Comparison of ENCODE assay signal across 23 mouse cellular contexts in genomic region chrX:129756606-129757005, GRCm38 (mm10). TPM values are rescaled to one million over a fixed set of nuclear protein-coding genes. Genes with fewer than 3 reads are reported as not detected.
A peak's percentile ranks its signal among the peaks of the same experiment; 100 is the strongest.
DNase-seq lines count a peak whose midpoint lies in the region; ATAC-seq and TF ChIP-seq lines count a peak whose summit lies in the region.
"Had no signal": no experiment of that assay in that cellular context is flagged by ENCODE, and none has a peak within 500 bp of the region (broad histone marks: within the 10 kb centered on the region; RNA-seq: fewer than 3 reads in every experiment).

No protein-coding gene starts in this region.

- TF ChIP-seq EP300 in lung, postnatal 0 days (IDR thresholded peaks at IDR 0.05) = no peak

- H3K4me1 ChIP-seq in liver, adult 2 months (ENCODE audit: control insufficient read depth, insufficient read depth, low read length) = peaks cover 4% of the 10 kb centered on the region; the same call in 1 of the 2 replicates
- no peaks in the 10 kb centered on the region for H3K4me1 ChIP-seq in liver, embryonic 11.5 days (replicated peaks; ENCODE audit: control insufficient read depth, insufficient read depth, low read length)
- H3K4me1 ChIP-seq in lung, embryonic 16.5 days (replicated peaks; ENCODE audit: control insufficient read depth, insufficient read depth, low read length) = no peaks in the 10 kb centered on the region
- H3K4me1 ChIP-seq in lung, postnatal 0 days (ENCODE audit: insufficient read depth, low read depth, low read length) = no peaks in the 10 kb centered on the region
- H3K4me1 ChIP-seq: embryonic facial prominence, embryonic 10.5 days; embryonic facial prominence, embryonic 12.5 days; forebrain, embryonic 13.5 days; forebrain, embryonic 15.5 days had no signal

- H3K4me3 ChIP-seq in liver, adult 2 months (ENCODE audit: insufficient read depth, low read depth, low read length) = no peak overlapping the region
- no peak overlapping the region for H3K4me3 ChIP-seq in liver, embryonic 11.5 days (ENCODE audit: low read depth, low read length)
- H3K4me3 ChIP-seq in lung, embryonic 16.5 days (ENCODE audit: low read length) = no peak overlapping the region
- no peak overlapping the region for H3K4me3 ChIP-seq in lung, postnatal 0 days (ENCODE audit: low read depth, low read length)
- H3K4me3 ChIP-seq: embryonic facial prominence, embryonic 10.5 days; embryonic facial prominence, embryonic 12.5 days; forebrain, embryonic 13.5 days; forebrain, embryonic 15.5 days had no signal

- no peaks in the 10 kb centered on the region; the same call in 1 of the 2 replicates for H3K79me2 ChIP-seq in liver, adult 2 months (ENCODE audit: control insufficient read depth, insufficient read depth, low read length)

- TF ChIP-seq CTCF in liver, adult 2 months (IDR thresholded peaks at IDR 0.05; ENCODE audit: low read depth, low read length) = no peak
- no peak for TF ChIP-seq CTCF in lung, postnatal 0 days (IDR thresholded peaks at IDR 0.05)

- no peaks in the 10 kb centered on the region for H3K27me3 ChIP-seq in liver, adult 2 months (ENCODE audit: control insufficient read depth, insufficient read depth, low read length)
- H3K27me3 ChIP-seq in liver, embryonic 11.5 days (replicated peaks; ENCODE audit: control insufficient read depth, insufficient read depth, low read length) = no peaks in the 10 kb centered on the region
- no peaks in the 10 kb centered on the region for H3K27me3 ChIP-seq in lung, embryonic 16.5 days (ENCODE audit: control insufficient read depth, insufficient read depth, low read depth, low read length)
- H3K27me3 ChIP-seq in lung, postnatal 0 days (replicated peaks; ENCODE audit: insufficient read depth, low read length) = no peaks in the 10 kb centered on the region
- H3K27me3 ChIP-seq: embryonic facial prominence, embryonic 12.5 days; forebrain, embryonic 13.5 days; forebrain, embryonic 15.5 days had no signal

- DNase-seq in liver, adult 2 months (ENCODE audit: extremely low read depth, low read depth, low spot score) = peak; percentile 67
- DNase-seq in liver, embryonic 11.5 days (ENCODE audit: low spot score) = no peak
- no peak for DNase-seq in lung, postnatal 0 days (ENCODE audit: low spot score)
- DNase-seq in brain, adult 2 months (ENCODE audit: low read depth, low spot score) = peak; percentile 15
- DNase-seq in ovary, postnatal 14 days (ENCODE audit: low spot score) = no peak
- no peak for DNase-seq in thymus, postnatal 36 days
- DNase-seq: adrenal gland, adult 8-10 months; adrenal gland, postnatal 14 days; adrenal gland, postnatal 36 days; cerebellum, adult 11 months; cerebellum, adult 18-20 months; cerebellum, adult 8-10 months; cerebellum, adult 9-11 months; cerebellum, postnatal 25 days; forebrain, postnatal 0 days had no signal

- no peaks in the 10 kb centered on the region for H3K9me3 ChIP-seq in liver, embryonic 11.5 days (ENCODE audit: control insufficient read depth, low read length)
- no peaks in the 10 kb centered on the region for H3K9me3 ChIP-seq in lung, embryonic 16.5 days (ENCODE audit: control insufficient read depth, low read length)
- H3K9me3 ChIP-seq in lung, postnatal 0 days (ENCODE audit: low read length) = no peaks in the 10 kb centered on the region
- H3K9me3 ChIP-seq: embryonic facial prominence, embryonic 10.5 days; embryonic facial prominence, embryonic 12.5 days; forebrain, embryonic 13.5 days; forebrain, embryonic 15.5 days had no signal

- H3K27ac ChIP-seq in liver, adult 2 months (replicated peaks; ENCODE audit: insufficient read depth, low read depth, low read length) = no peak overlapping the region
- H3K27ac ChIP-seq in liver, embryonic 11.5 days (ENCODE audit: low read depth, low read length) = no peak overlapping the region
- no peak overlapping the region for H3K27ac ChIP-seq in lung, embryonic 16.5 days (ENCODE audit: low read length)
- H3K27ac ChIP-seq in lung, postnatal 0 days (ENCODE audit: low read length) = no peak overlapping the region
- H3K27ac ChIP-seq: embryonic facial prominence, embryonic 10.5 days; embryonic facial prominence, embryonic 12.5 days; forebrain, embryonic 13.5 days; forebrain, embryonic 15.5 days had no signal

- H3K9ac ChIP-seq in liver, adult 2 months (ENCODE audit: low read depth, low read length) = no peak overlapping the region
- no peak overlapping the region for H3K9ac ChIP-seq in liver, embryonic 11.5 days (ENCODE audit: low read depth, low read length)
- H3K9ac ChIP-seq in lung, embryonic 16.5 days (ENCODE audit: low read length) = no peak overlapping the region
- no peak overlapping the region for H3K9ac ChIP-seq in lung, postnatal 0 days (replicated peaks; ENCODE audit: low read depth)
- H3K9ac ChIP-seq: embryonic facial prominence, embryonic 12.5 days; forebrain, embryonic 13.5 days; forebrain, embryonic 15.5 days; forebrain, postnatal 0 days had no signal

- no peak for TF ChIP-seq POLR2A in liver, adult 2 months (IDR thresholded peaks at IDR 0.05; ENCODE audit: extremely low read depth, insufficient read depth, low read length)

- no peak overlapping the region for H3K4me2 ChIP-seq in liver, embryonic 11.5 days
- no peak overlapping the region for H3K4me2 ChIP-seq in lung, embryonic 16.5 days (ENCODE audit: low read depth, low read length)
- H3K4me2 ChIP-seq in lung, postnatal 0 days (replicated peaks; ENCODE audit: low read depth, low read length) = no peak overlapping the region
- H3K4me2 ChIP-seq: embryonic facial prominence, embryonic 12.5 days; forebrain, embryonic 13.5 days; forebrain, embryonic 15.5 days had no signal

- no peaks in the 10 kb centered on the region for H3K36me3 ChIP-seq in liver, adult 2 months (ENCODE audit: control insufficient read depth, insufficient read depth, low read length)
- no peaks in the 10 kb centered on the region for H3K36me3 ChIP-seq in liver, embryonic 11.5 days (ENCODE audit: control insufficient read depth, insufficient read depth, low read length)
- no peaks in the 10 kb centered on the region for H3K36me3 ChIP-seq in lung, embryonic 16.5 days (ENCODE audit: control insufficient read depth, insufficient read depth, low read length)
- no peaks in the 10 kb centered on the region for H3K36me3 ChIP-seq in lung, postnatal 0 days (ENCODE audit: insufficient read depth, low read length)
- H3K36me3 ChIP-seq: embryonic facial prominence, embryonic 10.5 days; embryonic facial prominence, embryonic 12.5 days; forebrain, embryonic 15.5 days had no signal

- no peak for ATAC-seq in liver, embryonic 11.5 days (replicated peaks; ENCODE audit: low FRiP score)
- ATAC-seq in lung, embryonic 16.5 days (ENCODE audit: low read depth) = peak; percentile 61
- no peak for ATAC-seq in lung, postnatal 0 days
- ATAC-seq: activated CD4-positive, CD25-positive, alpha-beta regulatory T cell, adult 4 months; forebrain, embryonic 13.5 days; forebrain, embryonic 15.5 days; forebrain, postnatal 0 days; Patski had no signal

RNA-seq across cellular contexts. Expression of gene Diaph2, which starts 7.1 kb away (rescaled TPM):
- 10.9 and 13.3 TPM in 2 replicates for total RNA-seq in liver, adult 2 months (2014; rRNA removed)
- 2.2 and 3.2 TPM in 2 replicates for polyA plus RNA-seq in liver, adult 2 months (2012; rRNA removed)
- polyA plus RNA-seq in liver, embryonic 11.5 days (2014; fragmentation: Nextera tagmentation; extraction: Ambion mirVana) = 1.2 and 2.0 TPM in 2 replicates
- polyA plus RNA-seq in lung, embryonic 16.5 days (2015; fragmentation: Nextera tagmentation; extraction: Ambion mirVana) = 8.4 and 9.1 TPM in 2 replicates
- polyA plus RNA-seq in lung, postnatal 0 days (2015; fragmentation: Nextera tagmentation; extraction: Ambion mirVana) = 7.5 and 12.3 TPM in 2 replicates
- total RNA-seq: MEL had no signal

Comparison
In these comparisons a context has a peak if more than half of its experiments do, and no peak if none do; other contexts are left out.
1. DNase-seq: peak in liver, adult 2 months (single experiment) and brain, adult 2 months (single experiment); none in liver, embryonic 11.5 days (single experiment), lung, postnatal 0 days (single experiment), ovary, postnatal 14 days (single experiment) and thymus, postnatal 36 days (0 of 2).